ENCODE assay signal across 27 mouse cellular contexts in the genomic region with DNA sequence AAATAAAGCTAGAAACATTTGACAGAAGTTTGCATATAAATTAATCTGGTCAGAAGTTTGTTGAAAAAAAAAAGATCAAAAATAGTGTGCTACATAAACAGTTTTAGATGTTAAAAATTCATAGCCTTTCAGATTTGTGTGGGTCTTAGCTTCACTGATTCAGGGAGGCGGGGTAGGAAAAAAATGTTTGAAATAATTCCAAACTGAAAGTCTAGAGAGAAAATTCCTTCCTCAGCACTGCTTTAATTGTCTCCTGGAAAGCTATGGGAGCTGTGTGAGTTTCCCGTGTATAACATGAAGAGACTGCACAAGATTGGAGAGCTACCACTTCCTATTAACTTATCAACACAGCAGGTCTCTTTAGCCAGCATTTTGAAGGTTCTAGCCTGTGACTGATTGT. TPM values are rescaled to one million over a fixed set of nuclear protein-coding genes. Genes with fewer than 3 reads are reported as not detected.
"Had no signal": no experiment of that assay in that cellular context is flagged by ENCODE, and none has a peak within 500 bp of the region (broad histone marks: within the 10 kb centered on the region; RNA-seq: fewer than 3 reads in every experiment).

No protein-coding gene starts in this region.

- ATAC-seq: forebrain, embryonic 13.5 days; forebrain, embryonic 14.5 days; forebrain, embryonic 15.5 days; forebrain, embryonic 16.5 days; forebrain, postnatal 0 days had no signal

- H3K36me3 ChIP-seq: embryonic facial prominence, embryonic 10.5 days; embryonic facial prominence, embryonic 12.5 days; embryonic facial prominence, embryonic 13.5 days; embryonic facial prominence, embryonic 15.5 days; forebrain, embryonic 10.5 days; forebrain, embryonic 12.5 days; forebrain, embryonic 15.5 days had no signal

- H3K4me1 ChIP-seq: embryonic facial prominence, embryonic 10.5 days; embryonic facial prominence, embryonic 12.5 days; embryonic facial prominence, embryonic 13.5 days; embryonic facial prominence, embryonic 15.5 days; forebrain, embryonic 10.5 days; forebrain, embryonic 12.5 days; forebrain, embryonic 13.5 days; forebrain, embryonic 15.5 days had no signal

- H3K9me3 ChIP-seq: embryonic facial prominence, embryonic 10.5 days; embryonic facial prominence, embryonic 12.5 days; embryonic facial prominence, embryonic 13.5 days; embryonic facial prominence, embryonic 15.5 days; forebrain, embryonic 10.5 days; forebrain, embryonic 12.5 days; forebrain, embryonic 13.5 days; forebrain, embryonic 15.5 days had no signal

- H3K4me3 ChIP-seq: embryonic facial prominence, embryonic 10.5 days; embryonic facial prominence, embryonic 12.5 days; embryonic facial prominence, embryonic 13.5 days; embryonic facial prominence, embryonic 15.5 days; erythroblast, embryonic 14.5 days; forebrain, embryonic 10.5 days; forebrain, embryonic 12.5 days; forebrain, embryonic 13.5 days; forebrain, embryonic 15.5 days; gastrocnemius, adult 2 months; heart, adult 2 months had no signal

- DNase-seq: cerebellum, adult 2 months; cerebellum, adult 8-10 months; cerebellum, adult 9-11 months; cerebellum, postnatal 10 days; cerebellum, postnatal 14 days; cerebellum, postnatal 25 days; cerebellum, postnatal 36 days; embryo, embryonic 11 days; forebrain, postnatal 0 days; gastrocnemius, adult 2 months; gastrocnemius, postnatal 10 days; gastrocnemius, postnatal 14 days; gastrocnemius, postnatal 25 days; gastrocnemius, postnatal 36 days; heart, adult 18-20 months; heart, adult 2 months had no signal

- H3K27me3 ChIP-seq: embryonic facial prominence, embryonic 12.5 days; embryonic facial prominence, embryonic 13.5 days; embryonic facial prominence, embryonic 15.5 days; forebrain, embryonic 12.5 days; forebrain, embryonic 13.5 days; forebrain, embryonic 15.5 days had no signal

- H3K9ac ChIP-seq: embryonic facial prominence, embryonic 12.5 days; embryonic facial prominence, embryonic 13.5 days; embryonic facial prominence, embryonic 15.5 days; forebrain, embryonic 12.5 days; forebrain, embryonic 13.5 days; forebrain, embryonic 15.5 days; forebrain, postnatal 0 days had no signal

- H3K4me2 ChIP-seq: embryonic facial prominence, embryonic 12.5 days; embryonic facial prominence, embryonic 13.5 days; embryonic facial prominence, embryonic 15.5 days; forebrain, embryonic 12.5 days; forebrain, embryonic 13.5 days; forebrain, embryonic 15.5 days had no signal

- H3K27ac ChIP-seq: embryonic facial prominence, embryonic 10.5 days; embryonic facial prominence, embryonic 12.5 days; embryonic facial prominence, embryonic 13.5 days; embryonic facial prominence, embryonic 15.5 days; forebrain, embryonic 10.5 days; forebrain, embryonic 12.5 days; forebrain, embryonic 13.5 days; forebrain, embryonic 15.5 days; gastrocnemius, adult 2 months; heart, adult 2 months had no signal

RNA-seq across cellular contexts. Expression of gene Aplnr, which starts 11.5 kb away (rescaled TPM):
- polyA plus RNA-seq: erythroblast, embryonic 14.5 days had no signal

RNA-seq across cellular contexts. Expression of gene Lrrc55, which starts 49.5 kb away (rescaled TPM):
- polyA plus RNA-seq: erythroblast, embryonic 14.5 days had no signal
